Mouse (Mus musculus) brain, embryonic 14.5 days (tissue): ENCODE measurements around the gene Pcdh8.

Experiments
- CTCF ChIP-seq: fragments of 200-500 bp; IDR thresholded peaks from 2 replicates; pipeline ENCODE4 v1.5.1; 2012; ENCODE audit warnings: inconsistent platforms, mild to moderate bottlenecking, moderate library complexity, borderline replicate concordance; ENCODE audit not compliant: insufficient read depth, insufficient read length; ENCODE audit errors: extremely low read depth
- POLR2A ChIP-seq: fragments of 200-500 bp; IDR thresholded peaks from 2 replicates; pipeline ENCODE4 v1.6.1; 2012; ENCODE audit warnings: mild to moderate bottlenecking, inconsistent platforms, borderline replicate concordance; ENCODE audit not compliant: poor library complexity, insufficient read depth, insufficient read length, severe bottlenecking; ENCODE audit errors: extremely low read depth

DNA sequence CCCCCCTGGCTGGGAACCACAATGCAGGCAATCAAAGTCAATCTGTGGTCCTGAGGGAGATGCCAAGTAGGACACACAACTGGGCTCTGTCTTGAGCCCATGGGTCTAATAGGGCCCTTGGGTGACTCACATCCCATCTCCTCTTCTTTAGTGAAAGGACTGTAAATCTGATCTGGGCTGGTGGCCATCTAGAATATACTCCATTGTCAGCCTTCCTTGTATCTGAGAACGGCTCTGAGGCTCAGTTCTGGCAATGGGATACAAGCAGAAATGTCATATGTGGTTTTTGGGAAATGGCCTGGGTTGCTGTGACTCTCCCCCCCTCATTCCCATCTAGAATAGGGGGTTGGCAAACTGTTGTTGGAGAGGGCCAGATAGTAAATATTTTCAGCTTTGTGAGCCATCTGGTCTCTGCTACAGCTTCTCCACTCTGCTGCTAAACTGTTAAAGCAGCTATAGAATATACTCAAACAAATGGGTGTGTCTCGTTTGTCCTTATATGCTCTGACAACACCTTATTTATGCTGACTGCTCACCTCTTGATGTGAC is 17.6 kb upstream of the Pcdh8 start:
- TF ChIP-seq POLR2A (no peak), CTCF (no peak)
